Mouse (Mus musculus) left cerebral cortex, adult 9 months (tissue): ENCODE results near the gene Fn3k.
A peak's percentile ranks its signal among the peaks of the same experiment; 100 is the strongest.

Source experiments
- DNase-seq, 2 experiments: peaks; one replicate each; pipeline ENCODE4 v3.0.0; 2022; ENCODE audit warnings: low spot score in 2 of 2

Gene Fn3k

DNA sequence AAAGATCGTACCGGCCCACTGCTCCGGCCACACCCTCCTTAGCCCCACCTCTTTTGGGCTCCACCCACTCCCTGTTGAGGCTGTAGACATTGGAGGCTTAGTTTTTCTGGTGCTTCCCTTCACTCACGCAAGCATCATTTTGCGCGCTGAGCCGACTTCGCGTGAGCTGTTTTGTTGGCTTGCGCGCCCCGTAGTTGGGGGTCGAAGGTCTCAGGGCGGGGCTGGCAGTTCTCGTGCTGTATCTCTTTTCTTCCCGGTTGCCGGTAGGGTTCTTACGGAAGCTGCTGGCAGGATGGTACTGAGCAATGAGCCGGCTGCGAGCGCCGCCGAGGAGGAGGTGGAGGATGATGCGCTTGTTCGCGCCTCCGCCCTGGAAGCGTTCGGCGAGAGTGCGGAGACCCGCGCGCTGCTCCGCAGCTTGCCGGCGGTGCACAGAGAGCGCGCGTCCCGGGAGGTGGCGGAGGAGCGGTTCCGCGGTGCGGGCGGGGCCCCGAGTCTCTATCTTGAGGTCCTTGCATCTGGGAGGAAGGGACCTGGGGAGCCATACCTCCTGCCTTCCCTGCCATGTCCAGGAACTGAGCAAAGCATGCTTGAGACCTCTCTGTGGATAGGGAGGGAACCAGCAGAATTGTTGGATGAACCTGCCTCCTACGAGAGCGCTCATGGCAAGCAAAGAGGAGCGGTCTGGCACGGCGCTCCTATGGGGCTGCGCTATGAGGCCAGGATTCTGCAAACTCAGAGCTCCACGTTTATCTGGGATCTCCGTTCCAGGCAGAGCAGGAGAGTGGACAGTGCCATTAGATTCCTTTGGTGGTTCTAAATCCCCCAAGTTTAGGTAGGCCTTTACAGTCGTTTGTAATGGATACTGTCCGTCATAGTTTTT is 17.3 kb downstream of the Fn3k start, which contains the start of gene Tbcd:
Tbcd (plus strand) TSS at position 197 of the 883 bp plus-strand sequence.
- DNase-seq, result peak; percentile 93 to 98

DNA sequence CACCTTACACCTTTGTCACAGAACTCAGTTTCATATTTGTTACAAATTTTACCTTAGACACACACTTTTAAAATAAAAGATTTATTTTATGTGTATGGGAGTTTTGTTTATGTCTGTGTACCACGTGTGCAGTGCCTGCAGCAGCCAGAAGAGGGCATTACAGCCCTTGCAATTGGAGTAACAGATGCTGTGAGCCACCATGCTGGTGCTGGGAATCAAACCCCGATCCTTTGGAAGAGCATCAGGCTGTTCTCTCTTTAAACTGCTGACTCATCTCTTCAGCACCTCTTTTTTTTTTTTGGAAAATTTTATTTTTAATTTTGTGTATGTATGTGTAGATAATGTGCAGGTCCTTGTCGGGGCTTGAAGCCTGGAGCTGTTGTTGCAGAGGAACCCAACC is 23.2 kb downstream of the Fn3k start:
- DNase-seq, result no peak

GRCm38 (mm10) chr11:121467408-121467807 is 32.7 kb downstream of the Fn3k start:
- DNase-seq, result no peak

- DNase-seq, result no peak
Measured at GRCm38 (mm10) chr11:121474831-121475230, 40.1 kb downstream of the Fn3k start.

DNA sequence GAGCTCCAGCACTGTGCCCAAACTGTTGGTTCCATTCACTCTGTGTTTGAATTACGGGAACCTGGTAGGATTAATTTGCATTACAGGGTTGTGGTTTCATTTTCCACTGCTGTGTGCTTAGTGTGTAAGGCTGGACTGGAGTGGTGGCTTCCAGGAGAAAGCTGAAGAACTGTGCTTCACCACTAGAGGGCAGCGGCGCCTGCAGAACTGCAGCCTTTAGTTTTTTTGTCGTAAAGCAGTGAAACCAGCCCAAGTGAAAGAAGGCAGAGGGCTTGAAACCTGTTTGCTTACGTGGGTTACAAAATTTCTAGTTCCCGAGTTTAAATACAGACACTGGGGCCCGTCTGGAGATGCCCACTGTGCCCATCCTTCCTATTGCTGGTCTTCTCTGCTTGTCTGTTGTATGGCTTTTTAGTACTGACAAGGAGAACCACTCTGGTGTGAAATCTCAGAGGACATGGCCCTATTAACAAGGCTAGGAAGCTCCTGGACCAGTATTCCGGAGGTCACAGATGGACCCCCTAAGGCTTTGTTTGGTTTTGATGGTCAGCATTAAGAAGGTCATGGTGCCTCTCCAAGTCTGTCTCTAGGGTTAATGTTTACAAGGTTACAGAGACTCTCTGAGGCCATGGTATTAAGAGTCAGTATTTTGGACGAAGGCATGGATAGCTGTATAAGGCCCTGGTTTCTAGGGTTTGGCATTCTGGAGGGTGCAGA is 41.1 kb downstream of the Fn3k start:
- DNase-seq, result peak in 1 of 2 experiments; percentile 68

GRCm38 (mm10) chr11:121479476-121480203 is 44.9 kb downstream of the Fn3k start:
- no peak for DNase-seq

DNA sequence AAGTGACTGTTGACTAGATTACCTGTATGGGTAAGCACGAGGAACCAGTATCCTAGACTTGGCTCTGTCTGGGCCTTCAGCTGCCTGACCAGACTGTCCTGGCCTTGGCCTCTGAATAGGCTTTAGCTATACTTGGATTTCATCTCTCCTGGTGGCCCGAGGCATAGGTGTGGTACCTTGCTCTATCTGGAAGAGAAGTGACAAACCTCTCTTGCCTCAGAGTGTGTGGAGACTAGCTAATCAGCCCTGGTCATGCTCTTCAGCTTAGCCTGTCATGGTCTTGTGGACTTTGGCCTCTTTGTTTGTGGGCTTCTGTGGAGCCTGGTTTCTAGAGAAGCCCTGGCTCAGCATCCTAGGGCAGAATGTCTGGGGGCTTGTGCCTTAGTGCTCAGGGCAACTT is 46.4 kb downstream of the Fn3k start:
- no peak for DNase-seq

GRCm38 (mm10) chr11:121485882-121486281 is 51.2 kb downstream of the Fn3k start:
- DNase-seq, result no peak

DNA sequence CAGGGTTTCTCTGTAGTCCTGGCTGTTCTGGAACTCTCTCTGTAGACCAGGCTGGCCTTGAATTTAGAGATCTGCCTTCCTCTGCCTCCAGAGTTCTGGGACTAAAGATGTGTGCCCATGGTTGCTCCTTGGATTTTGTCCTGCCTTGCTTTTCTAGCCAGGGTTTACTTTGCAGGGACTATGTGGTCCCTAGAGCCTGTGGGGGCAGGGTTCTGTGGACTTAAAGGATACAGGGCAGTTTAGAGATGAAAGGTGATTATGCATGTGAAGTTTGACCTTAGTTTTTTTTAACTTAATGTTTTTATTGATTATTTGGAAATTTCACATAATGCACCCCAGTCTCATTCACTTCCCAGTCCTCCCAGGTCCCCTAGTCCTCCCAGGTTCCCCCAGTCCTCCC is 55.9 kb downstream of the Fn3k start:
- no peak for DNase-seq
